Mouse (Mus musculus) bone marrow, adult 2 months (tissue): ENCODE measurements around the gene Ptrh1. TPM values are rescaled to one million over a fixed set of nuclear protein-coding genes. Genes with fewer than 3 reads are reported as not detected.

ENCODE experiments used
- H3K27ac ChIP-seq: fragments of 200-500 bp; 2 replicates; pipeline ENCODE4 v1.5.1; 2012; ENCODE audit warnings: low read depth, mild to moderate bottlenecking, control low read depth, inconsistent platforms, low read length; ENCODE audit not compliant: control insufficient read depth, poor library complexity, insufficient read depth
- H3K4me1 ChIP-seq: fragments of 200-500 bp; 2 replicates; pipeline ENCODE4 v1.6.1; 2011; ENCODE audit warnings: low read length; ENCODE audit not compliant: control insufficient read depth, insufficient read depth
- H3K4me3 ChIP-seq: fragments of 200-500 bp; replicated peaks from 2 replicates; pipeline ENCODE3; 2011; ENCODE audit warnings: mild to moderate bottlenecking, low read depth, low read length, control low read depth; ENCODE audit not compliant: control insufficient read depth
- CTCF ChIP-seq: fragments of 200-500 bp; IDR thresholded peaks from 2 replicates; pipeline ENCODE4 v1.5.1; 2011; ENCODE audit warnings: low read length, control low read depth; ENCODE audit not compliant: control insufficient read depth, insufficient read depth
- POLR2A ChIP-seq: fragments of 200-500 bp; IDR thresholded peaks from 2 replicates; pipeline ENCODE4 v1.6.1; 2011; ENCODE audit warnings: low read depth, mild to moderate bottlenecking, control low read depth, low read length, borderline replicate concordance; ENCODE audit not compliant: control insufficient read depth
- WGBS: fragments of 180-500 bp; shearing (Covaris S2); methylation state at CpG from one replicate; pipeline ENCODE4 v1.1.7; 2018; 5-methylcytosine and 5-hydroxymethylcytosine counted together
- polyA plus RNA-seq: library from polyadenylated mRNA; stranded (reverse); fragments of >200 nt; gene quantifications from 2 replicates; pipeline ENCODE4 v1.2.4, GENCODE M21; 2011; ENCODE audit warnings: low replicate concordance; ENCODE audit not compliant: missing spikeins, insufficient read depth, insufficient read length

Gene Ptrh1
- polyA plus RNA-seq, 1 experiment = 2.7 TPM

DNA sequence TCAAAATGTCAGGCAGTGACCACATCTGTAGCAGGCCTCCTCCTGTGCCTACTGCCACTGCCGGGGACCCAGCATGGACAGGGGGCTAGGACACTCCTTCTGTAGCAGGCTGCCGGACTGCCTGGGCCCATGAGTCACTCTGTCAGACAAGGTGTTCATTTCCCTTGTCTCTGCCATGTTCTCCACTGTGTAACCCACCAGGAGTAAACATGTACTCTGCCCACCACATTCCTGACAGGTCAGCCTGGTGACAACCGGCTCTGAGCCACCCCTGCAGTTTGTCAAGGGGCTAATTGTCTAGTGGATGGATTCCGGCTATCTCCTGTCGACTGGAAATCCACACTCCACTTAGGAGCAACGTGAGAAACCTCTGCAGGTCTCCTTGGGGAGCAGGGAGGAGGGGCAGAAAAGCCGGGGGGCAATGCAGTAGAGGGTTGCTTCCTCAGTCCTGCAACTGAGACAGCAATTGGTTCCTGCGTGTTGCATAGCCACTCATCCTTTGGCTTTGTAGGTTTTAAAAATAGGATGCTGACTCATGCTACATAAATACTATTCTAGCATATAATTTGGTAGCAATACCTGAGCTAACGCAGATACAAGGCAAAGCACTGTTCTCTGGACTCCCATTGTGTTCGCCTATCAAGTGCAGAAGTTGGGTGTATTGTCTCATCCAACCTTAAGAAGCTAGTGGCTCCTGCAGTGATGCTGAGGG is 22.8 kb downstream of the Ptrh1 start:
- H3K27ac ChIP-seq = no peak overlapping the region
- H3K4me1 ChIP-seq = no peaks in the 10 kb centered on the region
- 65% methylated on average over 10 of the region's 10 CpGs for WGBS
- no peak for TF ChIP-seq CTCF
- no peak for TF ChIP-seq POLR2A
- no peak overlapping the region for H3K4me3 ChIP-seq

DNA sequence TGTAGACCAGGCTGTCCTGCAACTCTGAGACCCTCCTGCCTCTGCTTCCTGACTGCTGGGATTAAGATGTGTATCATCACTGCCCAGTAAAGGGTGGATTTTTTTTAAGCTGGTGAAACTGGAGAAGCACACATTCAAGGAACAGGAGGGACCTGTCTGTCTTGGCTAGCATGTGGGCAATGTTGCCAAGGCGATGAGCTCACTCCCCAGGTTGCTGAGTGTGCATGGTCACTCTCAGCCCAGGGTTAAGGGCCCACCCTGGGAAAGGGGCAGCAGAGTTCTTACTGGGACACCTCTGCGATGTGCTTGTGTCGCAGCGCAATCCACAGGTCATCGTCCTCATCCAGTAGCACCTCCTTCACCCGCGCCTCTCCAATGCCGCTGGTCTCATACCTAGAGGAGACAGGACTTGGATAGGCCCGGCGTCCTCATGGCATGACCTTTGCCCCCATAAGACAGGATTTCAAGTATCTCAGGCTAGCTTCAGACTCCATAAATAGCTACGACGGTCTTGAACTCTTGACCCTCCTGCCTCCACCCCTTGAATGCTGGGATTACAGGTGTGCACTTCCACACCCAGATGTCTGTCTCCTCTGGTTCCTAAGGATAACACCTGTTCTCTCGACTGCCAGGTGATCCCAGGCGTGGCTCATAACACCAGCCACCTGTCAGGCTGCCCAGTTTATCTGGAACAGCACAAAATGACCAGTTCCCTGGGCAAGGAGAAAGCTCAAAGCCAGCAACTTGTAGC is 33.4 kb downstream of the Ptrh1 start:
- no peak for TF ChIP-seq CTCF
- no peak for TF ChIP-seq POLR2A
- no peak overlapping the region for H3K4me3 ChIP-seq
- H3K27ac ChIP-seq = no peak overlapping the region
- 89% methylated on average over 14 of the region's 14 CpGs for WGBS
- H3K4me1 ChIP-seq = no peaks in the 10 kb centered on the region

DNA sequence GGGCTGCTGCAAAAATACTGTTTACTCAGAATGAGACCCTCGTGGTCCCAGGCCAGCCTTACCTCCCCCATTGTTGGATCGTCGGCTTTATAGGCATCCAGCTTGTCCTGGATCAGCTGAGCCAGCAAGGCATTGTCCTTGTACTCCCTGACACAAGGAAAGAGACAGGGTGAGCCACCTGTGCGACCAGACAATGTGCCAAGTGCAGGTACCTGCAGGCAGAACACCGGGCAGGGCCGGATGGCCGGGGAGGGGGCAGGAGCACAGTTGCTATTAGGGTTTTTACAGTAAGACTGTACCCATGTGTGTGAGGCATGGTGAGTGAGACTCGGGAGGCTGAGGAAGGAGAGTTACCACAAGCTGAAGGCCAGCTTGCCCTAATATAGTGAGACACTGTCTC is 36.4 kb downstream of the Ptrh1 start:
- H3K27ac ChIP-seq = no peak overlapping the region
- TF ChIP-seq POLR2A = no peak
- 80% methylated on average over 8 of the region's 8 CpGs for WGBS
- no peak overlapping the region for H3K4me3 ChIP-seq
- H3K4me1 ChIP-seq = no peaks in the 10 kb centered on the region

DNA sequence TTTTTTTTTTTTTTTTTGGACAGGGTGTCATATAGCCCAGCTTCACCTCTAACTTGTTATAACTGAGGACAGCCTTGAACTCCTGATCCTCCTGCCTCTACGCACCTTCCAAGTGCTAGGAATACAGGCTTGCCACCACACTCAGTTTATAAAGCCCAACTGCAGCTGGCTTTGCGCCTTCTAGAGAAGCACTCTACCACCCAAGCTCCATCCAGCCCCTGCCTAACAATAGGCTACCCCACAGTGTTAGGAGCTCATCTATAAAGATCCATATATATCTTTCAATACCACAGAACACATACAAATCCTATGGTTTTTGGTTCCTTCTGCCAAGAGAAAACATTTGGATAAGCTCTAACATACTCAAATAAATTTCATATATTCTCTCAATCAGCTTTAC is 40.9 kb downstream of the Ptrh1 start:
- Histone ChIP-seq H3K27ac (no peak overlapping the region), H3K4me3 (no peak overlapping the region), H3K4me1 (no peaks in the 10 kb centered on the region)
- WGBS = 84% methylated on average over 2 of the region's 2 CpGs
- TF ChIP-seq POLR2A (no peak), CTCF (no peak)

DNA sequence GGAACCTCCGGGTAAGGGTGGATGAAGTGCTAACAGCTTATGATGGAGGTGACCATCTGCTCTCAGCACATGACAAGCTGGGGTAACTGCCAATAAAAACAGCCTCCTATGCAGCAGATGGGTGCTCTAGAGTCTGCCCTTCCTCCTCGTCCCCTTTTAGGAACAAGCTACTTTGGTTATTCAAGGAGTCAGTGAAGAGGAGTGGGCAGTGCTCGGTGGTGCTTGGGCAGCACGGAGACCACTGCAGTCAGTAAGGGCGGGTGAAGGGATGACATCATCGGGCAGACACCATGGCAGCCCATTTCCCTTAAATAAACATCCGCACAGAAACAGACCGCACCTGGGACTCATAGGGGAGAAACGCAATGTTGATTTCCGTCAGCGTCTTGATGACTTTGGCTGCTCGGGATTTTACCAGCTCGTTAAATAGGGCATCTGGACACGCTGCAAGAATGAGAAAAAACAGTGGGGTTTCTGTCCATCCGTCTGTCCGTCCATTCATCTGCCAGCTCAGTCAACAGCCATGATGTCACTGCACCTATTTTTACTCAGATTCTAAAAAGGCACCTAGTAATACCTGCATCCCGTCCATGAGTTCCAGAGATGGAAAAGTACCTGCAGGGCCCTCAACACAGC is 41.5 kb downstream of the Ptrh1 start:
- Histone ChIP-seq H3K27ac (no peak overlapping the region), H3K4me3 (no peak overlapping the region), H3K4me1 (no peaks in the 10 kb centered on the region)
- 88% methylated on average over 17 of the region's 17 CpGs for WGBS
- no peak for TF ChIP-seq CTCF
- no peak for TF ChIP-seq POLR2A

DNA sequence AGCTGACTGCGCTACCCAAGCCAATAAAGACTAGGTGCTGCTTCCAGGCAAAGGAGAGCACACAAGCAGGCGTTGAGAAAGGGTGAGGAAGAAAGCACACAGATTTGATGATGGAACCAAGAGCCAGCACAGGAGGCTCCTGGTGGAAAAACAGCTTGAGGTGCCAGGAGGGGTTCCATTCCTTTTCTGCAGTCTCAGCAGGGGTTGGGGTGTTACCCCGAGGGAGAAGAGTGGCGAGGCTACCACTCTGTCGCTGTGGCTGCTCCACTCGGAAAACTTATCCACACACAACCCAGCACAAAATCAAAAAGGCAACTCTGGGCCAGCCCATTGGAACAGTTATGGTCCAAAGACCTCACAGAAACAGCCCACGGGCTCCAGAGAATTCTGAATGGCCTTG is 42.0 kb downstream of the Ptrh1 start:
- TF ChIP-seq CTCF (no peak), POLR2A (no peak)
- Histone ChIP-seq H3K4me1 (no peaks in the 10 kb centered on the region), H3K4me3 (no peak overlapping the region), H3K27ac (no peak overlapping the region)
- 81% methylated on average over 7 of the region's 7 CpGs for WGBS

DNA sequence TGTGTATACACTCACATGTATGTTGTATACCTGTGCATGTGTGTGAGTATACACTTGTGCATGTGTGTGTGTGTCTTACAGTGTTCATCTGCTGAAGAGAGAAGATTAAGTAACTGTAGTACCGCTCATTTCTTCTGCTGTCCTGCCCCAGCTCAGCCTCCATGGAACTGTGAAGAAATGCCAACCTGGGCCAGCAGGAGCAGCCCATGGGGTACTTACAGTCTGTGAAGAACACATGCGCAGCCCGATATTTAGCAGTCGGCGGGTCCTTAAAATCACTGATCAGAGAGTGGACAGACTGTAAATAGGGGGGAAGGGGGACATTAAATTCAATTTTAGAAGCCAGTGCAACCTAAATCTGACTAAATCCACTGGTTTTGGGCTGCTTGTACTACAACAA is 42.6 kb downstream of the Ptrh1 start:
- peaks cover under 1% of the 10 kb centered on the region; the same call in 1 of the 2 replicates for H3K4me1 ChIP-seq
- no peak overlapping the region for H3K27ac ChIP-seq
- 91% methylated on average over 5 of the region's 5 CpGs for WGBS
- H3K4me3 ChIP-seq = no peak overlapping the region
- TF ChIP-seq CTCF = no peak
- TF ChIP-seq POLR2A = no peak

DNA sequence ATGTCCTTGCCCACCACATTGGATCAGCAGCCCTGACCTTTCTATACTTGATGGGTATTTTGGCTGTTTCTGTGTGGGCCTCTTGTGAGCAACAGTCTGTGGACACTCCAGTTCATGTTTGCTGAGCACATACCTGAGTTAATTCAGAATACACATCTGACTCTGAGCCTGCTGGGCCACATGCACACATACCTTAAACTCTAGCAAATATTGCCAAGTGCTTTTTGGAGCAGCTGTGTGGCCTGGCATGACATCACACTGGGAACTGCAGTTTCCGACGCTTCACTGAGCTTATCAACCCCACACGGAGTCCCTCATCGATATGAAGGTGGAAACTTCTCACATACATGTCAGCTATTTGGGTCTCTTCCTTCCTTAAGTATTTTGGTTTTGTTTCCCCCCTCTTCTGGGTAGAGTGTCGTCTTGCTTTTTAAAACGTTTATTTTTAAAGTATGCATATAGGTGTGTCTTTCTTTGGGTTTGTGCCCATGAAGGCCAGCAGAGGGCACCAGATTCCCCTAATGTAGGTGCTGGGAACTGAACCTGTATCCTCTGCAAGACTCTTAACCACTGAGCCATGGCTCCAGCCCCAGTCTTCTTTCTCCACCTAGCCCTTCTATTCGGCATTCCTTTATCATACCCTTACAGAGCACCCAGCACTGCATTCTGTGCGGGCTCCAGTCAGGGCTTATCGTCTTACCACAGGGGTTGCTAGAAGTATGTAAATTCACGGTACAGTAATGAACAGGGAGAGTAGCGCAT is 45.6 kb downstream of the Ptrh1 start:
- Histone ChIP-seq H3K27ac (no peak overlapping the region), H3K4me3 (no peak overlapping the region), H3K4me1 (peaks cover 2% of the 10 kb centered on the region; the same call in 1 of the 2 replicates)
- no peak for TF ChIP-seq POLR2A
- TF ChIP-seq CTCF = peak; percentile 58
- WGBS = 62% methylated on average over 11 of the region's 11 CpGs
